Mouse (Mus musculus) adrenal gland, postnatal 36 days (tissue): ENCODE data around the gene Ppfia1. TPM values are rescaled to one million over a fixed set of nuclear protein-coding genes. Genes with fewer than 3 reads are reported as not detected.

Experiments used
- DNase-seq, 2 experiments: peaks; one replicate each; pipeline ENCODE4 v3.0.0; 2021; ENCODE audit warnings: mixed read lengths in 1 of 2
- total RNA-seq, 2 experiments: library from RNA; stranded (reverse); gene quantifications; 2 replicates each; pipeline ENCODE4 v1.2.3; 2021

Gene Ppfia1
- total RNA-seq, 2 experiments from 2014 or later: 51.4 to 55.7 TPM

DNA sequence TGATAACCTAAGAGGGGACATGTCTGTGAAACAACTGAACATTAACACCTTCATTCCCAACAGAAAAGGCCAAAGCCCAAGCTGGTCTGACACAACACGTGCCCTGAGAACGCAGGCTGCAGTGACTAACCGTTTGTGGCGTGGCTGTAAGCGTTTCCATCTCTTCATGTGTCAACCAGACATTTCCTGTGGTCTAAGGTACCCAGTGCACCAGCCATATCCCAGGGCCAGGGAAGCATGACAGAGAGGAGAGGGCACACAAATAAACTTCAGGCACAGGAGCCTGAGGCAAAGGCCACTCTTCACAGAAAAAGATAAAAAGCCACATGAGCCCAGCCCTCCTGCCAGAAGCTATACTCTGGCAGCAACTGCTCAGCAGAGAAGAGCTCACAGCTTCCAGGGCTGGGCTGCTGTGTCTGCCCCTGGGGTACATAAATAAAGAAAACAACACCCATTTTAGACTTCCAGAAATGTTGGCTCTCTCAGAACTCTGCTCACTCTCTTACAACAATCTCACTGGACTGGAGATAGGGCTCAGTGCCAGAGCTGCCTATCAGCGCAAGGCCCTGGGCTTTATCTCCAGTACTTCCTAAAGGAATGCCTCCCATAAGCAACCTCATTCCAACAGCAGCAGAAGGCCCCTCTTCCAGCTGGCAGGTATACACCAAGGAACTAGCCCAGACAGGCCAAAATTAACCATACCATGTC is 64.3 kb downstream of the Ppfia1 start:
- DNase-seq: no peak

- no peak for DNase-seq
Measured at GRCm38 (mm10) chr7:144480314-144480713, 73.2 kb downstream of the Ppfia1 start.

DNA sequence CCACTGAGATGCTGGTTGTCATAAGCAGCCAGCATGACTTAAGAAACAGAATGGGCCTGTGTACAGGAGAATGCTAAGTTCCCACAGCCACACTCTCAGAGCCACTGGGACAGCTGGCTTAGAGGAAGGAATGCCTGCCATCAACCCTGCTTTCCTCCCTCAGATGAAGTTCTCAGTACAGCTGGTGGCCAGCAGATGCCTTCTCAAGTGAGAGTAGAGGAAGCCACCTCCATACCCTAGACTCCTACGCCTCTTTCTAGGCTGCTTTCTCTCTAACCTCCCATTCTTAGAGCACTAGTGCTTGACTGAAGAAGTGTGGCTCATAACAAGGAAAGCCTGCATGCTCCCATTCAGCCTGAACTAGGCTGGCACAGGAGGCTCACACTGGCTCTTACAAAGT is 74.0 kb downstream of the Ppfia1 start:
- DNase-seq: no peak

DNA sequence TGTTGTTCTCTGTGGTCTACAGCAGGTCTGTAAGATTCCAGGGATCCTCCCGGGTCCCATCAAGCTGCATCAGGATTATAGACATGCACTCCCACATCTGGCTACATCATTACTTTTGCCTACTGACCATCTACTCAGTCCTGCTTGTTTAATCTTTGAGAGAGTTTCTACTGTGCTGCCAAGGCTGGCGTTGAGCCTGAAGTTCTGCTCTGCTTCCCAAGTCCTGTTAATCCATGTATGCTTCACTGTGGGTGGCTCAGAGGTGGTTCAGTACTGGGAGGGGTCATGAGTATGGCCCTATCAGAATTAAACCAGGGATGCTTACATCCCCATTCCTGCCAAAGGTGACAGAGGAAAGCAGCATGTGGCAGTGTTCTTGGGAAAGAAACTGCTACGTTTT is 77.8 kb downstream of the Ppfia1 start:
- DNase-seq: no peak

DNA sequence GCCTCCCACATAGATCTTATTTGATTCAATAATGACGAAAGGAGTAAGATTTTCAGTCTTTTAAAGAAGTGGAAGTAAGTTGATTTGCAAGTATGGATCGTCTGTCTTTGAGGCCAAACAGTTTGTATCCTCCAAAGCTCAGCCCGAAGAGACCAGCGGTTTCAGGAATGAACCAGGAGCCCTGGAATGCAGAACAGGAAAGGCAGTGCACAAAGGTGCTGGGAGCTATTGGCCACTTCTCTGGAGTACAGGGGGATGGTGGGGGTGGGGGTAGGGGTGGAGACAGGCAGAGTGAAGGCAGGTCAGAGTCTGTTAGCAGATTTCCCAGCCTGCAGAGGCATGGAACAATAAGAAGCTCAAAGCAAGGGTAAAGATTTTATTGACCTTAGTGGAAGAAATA is 80.0 kb downstream of the Ppfia1 start:
- no peak for DNase-seq

- no peak for DNase-seq
Measured at GRCm38 (mm10) chr7:144471103-144471502, 82.4 kb downstream of the Ppfia1 start.

DNA sequence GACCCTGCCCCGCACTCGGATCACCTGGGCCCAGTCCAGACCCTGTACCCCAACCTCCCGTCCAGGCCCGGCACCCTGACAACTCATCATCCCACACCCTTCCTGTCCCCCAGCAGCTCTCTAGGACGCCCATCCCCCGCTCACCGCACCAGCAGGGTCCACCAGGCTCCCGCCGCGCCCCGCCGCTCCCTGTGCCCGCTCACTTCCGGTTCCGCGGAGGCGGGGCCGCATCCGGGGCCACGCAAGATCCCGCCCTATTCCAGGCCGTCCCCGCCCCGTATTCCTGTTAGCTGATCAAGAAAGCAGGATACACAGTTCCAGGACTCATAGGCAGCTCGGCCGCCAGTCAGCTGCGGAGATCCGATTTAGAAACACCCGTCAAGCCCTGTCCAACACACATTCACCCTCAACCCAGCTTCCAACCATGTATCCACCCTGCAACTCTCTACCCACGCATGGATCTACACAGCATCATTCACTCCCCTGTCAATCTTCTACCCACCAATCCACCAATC is 82.9 kb downstream of the Ppfia1 start, which contains the start of gene Cttn:
Gene Cttn, minus strand, starts transcription at position 465 of the 515 bp plus-strand sequence.
- peak; percentile 94 to 96 for DNase-seq

DNA sequence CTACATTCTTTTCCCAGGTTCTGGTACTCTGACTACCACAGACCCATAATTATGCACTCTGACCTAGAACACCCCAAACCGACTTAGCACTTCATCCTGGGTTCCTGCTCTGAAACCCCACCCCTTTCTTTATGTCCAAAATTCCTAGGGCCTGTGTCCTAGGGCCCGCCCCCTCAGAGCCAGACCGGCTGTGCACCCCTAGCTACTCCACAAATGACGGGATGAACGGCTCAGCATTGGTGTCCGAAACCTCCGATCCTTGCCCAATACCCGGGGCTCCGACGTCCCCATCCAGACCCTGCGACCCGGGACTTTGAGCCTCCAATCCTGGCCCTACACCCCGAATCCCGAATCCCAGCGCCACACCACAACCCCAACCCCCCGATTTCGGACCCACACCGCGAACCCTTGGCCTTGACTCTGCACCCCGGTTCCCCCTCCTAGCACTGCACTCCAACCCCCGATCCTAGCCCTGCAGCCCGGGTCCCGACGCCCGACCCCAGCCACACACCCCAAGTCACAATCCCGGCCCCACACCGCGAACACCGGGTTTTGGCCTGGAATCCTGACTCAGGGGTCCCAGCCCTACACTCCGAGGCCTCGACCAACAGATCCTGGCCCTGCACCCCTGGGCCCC is 83.5 kb downstream of the Ppfia1 start:
- DNase-seq: peak in 1 of 2 experiments; percentile 46

- peak; percentile 67 to 71 for DNase-seq
Measured at GRCm38 (mm10) chr7:144469181-144469641, 84.3 kb downstream of the Ppfia1 start.

DNA sequence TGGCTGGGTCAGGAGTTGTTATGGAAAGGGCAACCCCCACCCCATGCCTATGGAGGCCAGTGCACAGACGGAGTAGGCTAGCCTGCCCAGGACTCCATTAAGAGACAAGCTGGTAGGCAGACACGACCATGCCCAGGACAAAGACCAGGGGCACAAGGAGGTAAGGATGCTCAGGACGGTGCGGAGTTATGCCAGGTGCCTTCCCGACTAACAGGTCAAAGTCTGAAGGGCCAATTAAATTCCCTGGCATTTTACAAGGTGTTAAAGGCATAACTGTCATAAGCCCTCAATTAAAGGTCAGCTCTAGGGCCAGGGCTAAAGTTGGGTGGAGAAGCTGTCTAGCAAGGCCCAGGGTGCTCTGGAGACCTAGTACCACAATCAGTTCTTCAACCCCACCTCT is 84.8 kb downstream of the Ppfia1 start:
- DNase-seq: no peak

GRCm38 (mm10) chr7:144462577-144462976 is 91.0 kb downstream of the Ppfia1 start:
- no peak for DNase-seq

GRCm38 (mm10) chr7:144461246-144461902 is 92.2 kb downstream of the Ppfia1 start:
- peak; percentile 38 to 51 for DNase-seq

- DNase-seq: peak; percentile 56 to 77
Measured at GRCm38 (mm10) chr7:144458881-144459280, 94.6 kb downstream of the Ppfia1 start.

GRCm38 (mm10) chr7:144450661-144451060 is 102.9 kb downstream of the Ppfia1 start:
- no peak for DNase-seq

GRCm38 (mm10) chr7:144449637-144450570 is 103.6 kb downstream of the Ppfia1 start:
- peak; percentile 98 to 99 for DNase-seq

- DNase-seq: no peak
Measured at GRCm38 (mm10) chr7:144448186-144448585, 105.3 kb downstream of the Ppfia1 start.

DNA sequence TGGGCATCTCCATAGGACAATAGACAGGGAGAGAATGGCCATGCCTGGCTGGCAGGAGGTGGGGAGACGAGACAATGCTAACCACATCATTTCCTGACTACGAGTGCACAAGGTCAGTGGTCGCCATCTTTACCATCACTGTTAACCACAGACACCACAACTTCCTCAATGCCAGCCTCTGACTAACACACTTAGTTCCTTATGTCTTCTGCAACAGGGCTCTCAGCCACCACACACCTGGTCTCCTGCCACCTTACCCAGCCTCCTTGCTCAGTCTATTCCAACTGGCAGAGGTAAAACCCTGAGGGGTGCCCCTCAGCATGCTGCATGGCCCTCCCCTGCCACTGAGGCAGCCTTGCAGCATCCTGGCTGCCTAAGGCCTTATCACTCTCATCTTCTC is 106.4 kb downstream of the Ppfia1 start:
- DNase-seq: no peak

DNA sequence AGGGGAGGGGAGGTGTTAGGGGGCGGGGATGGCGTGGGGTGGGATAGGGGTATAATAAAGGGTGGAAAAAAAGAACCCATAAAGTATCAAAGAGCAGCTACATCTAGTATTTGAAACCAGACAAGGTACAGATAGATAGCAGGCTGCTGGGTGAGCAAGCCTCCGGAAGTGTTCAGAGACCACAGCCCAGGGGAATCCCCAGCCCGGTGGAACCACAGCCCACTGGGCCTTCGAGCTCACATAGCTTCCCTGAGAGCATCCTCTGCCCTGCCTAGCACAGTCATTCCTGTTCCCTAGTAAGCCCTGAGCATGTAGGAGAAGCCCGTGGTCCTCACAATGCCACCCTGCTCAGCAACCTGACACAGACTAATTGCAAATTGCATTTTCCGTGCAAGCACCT is 108.7 kb downstream of the Ppfia1 start:
- DNase-seq: no peak

GRCm38 (mm10) chr7:144441976-144442375 is 111.6 kb downstream of the Ppfia1 start:
- DNase-seq: no peak

DNA sequence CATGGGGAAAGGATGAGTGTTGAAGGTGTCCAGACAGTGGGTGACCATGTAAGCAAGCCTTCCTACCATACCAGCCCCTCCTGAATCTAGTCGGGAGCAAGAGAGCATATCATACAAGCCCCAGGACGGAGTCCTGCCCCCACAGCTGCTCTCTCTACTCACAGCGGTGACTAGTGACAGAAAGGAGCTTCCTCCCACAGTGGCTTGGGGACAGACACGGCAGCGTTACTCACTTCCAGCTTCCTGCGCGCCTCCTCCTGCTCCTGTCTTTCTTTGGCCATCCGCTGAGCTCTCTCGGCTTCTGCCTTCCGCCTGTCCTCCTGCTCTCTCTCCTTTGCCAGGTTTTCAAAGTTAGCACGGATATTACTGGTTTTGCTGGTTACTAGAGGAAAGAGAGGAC is 112.1 kb downstream of the Ppfia1 start:
- DNase-seq: no peak

DNA sequence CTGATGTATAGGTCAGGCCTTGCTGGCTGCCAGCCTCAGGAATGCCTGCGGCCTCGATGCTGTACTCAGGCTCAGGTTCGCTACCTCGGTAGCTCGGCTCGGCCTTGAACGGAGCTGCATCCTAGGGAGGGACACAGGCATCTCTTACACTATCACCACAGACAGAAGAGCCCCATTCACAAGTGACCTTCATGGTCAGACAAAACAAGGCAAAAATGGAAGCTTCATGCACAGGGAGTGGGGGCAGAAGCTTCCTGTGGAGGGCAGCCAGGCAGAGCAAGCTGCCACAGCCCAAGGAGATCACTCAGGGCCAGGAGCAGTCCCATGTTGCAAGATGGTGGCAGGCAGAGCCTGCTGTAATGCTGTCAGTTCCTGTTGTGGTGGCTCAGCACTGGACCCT is 114.7 kb downstream of the Ppfia1 start:
- no peak for DNase-seq

GRCm38 (mm10) chr7:144432920-144433319 is 120.6 kb downstream of the Ppfia1 start:
- DNase-seq: no peak
